Comparison of ENCODE assay signal across 8 mouse cellular contexts in genomic region chr4:143388955-143389702, GRCm38 (mm10). TPM values are rescaled to one million over a fixed set of nuclear protein-coding genes. Genes with fewer than 3 reads are reported as not detected.
DNase-seq lines count a peak whose midpoint lies in the region; ATAC-seq and TF ChIP-seq lines count a peak whose summit lies in the region.

No protein-coding gene starts in this region.

- peak overlapping the region; percentile 57 for H3K9ac ChIP-seq in forebrain, embryonic 13.5 days

- H3K27ac ChIP-seq in forebrain, embryonic 13.5 days: no peak overlapping the region
- no peak overlapping the region for H3K27ac ChIP-seq in small intestine, adult 2 months (ENCODE audit: insufficient read depth, low read depth, low read length)

- TF ChIP-seq POLR2A in small intestine, adult 2 months (IDR thresholded peaks at IDR 0.05; ENCODE audit: low read depth, low read length): no peak

- WGBS in forebrain, embryonic 13.5 days: 10% methylated on average over 36 of the region's 43 CpGs
- 11% methylated on average over 40 of the region's 43 CpGs for WGBS in small intestine, adult 2 months

- H3K27me3 ChIP-seq in E14TG2a.4 (ENCODE audit: insufficient read depth, low read length): peaks cover 9% of the 10 kb centered on the region
- no peaks in the 10 kb centered on the region for H3K27me3 ChIP-seq in forebrain, embryonic 13.5 days
- H3K27me3 ChIP-seq in small intestine, adult 2 months (ENCODE audit: control insufficient read depth, insufficient read depth, low read length): peaks cover 5% of the 10 kb centered on the region; the same call in 1 of the 2 replicates

- H3K4me1 ChIP-seq in E14TG2a.4 (replicated peaks; ENCODE audit: low read depth, low read length): peaks cover 3% of the 10 kb centered on the region
- no peaks in the 10 kb centered on the region for H3K4me1 ChIP-seq in forebrain, embryonic 13.5 days
- no peaks in the 10 kb centered on the region for H3K4me1 ChIP-seq in small intestine, adult 2 months (ENCODE audit: control insufficient read depth, insufficient read depth, insufficient read length, low read length)

- no peaks in the 10 kb centered on the region for H3K36me3 ChIP-seq in E14TG2a.4 (ENCODE audit: insufficient read depth, low read length)
- no peaks in the 10 kb centered on the region for H3K36me3 ChIP-seq in forebrain, embryonic 13.5 days (ENCODE audit: poor library complexity, severe bottlenecking)
- H3K36me3 ChIP-seq in small intestine, adult 2 months (ENCODE audit: control insufficient read depth, insufficient read depth, low read length): no peaks in the 10 kb centered on the region

- no peaks in the 10 kb centered on the region for H3K9me3 ChIP-seq in E14TG2a.4 (ENCODE audit: low read length)
- H3K9me3 ChIP-seq in forebrain, embryonic 13.5 days (replicated peaks): no peaks in the 10 kb centered on the region; the same call in 1 of the 2 replicates

- TF ChIP-seq CTCF in E14TG2a.4 (conservative IDR thresholded peaks at IDR 0.05; ENCODE audit: low read length): no peak
- no peak for TF ChIP-seq CTCF in small intestine, adult 2 months (IDR thresholded peaks at IDR 0.05; ENCODE audit: extremely low read depth, insufficient read length, insufficient replicate concordance, low read depth, low read length)

- H3K4me3 ChIP-seq in E14TG2a.4 (replicated peaks; ENCODE audit: low read length): 0 out of 2 replicates have a peak overlapping the region, but pooled peaks have one; percentile 37
- H3K4me3 ChIP-seq in forebrain, embryonic 13.5 days: peak overlapping the region; percentile 34
- H3K4me3 ChIP-seq in small intestine, adult 2 months (ENCODE audit: low read depth, low read length): peak overlapping the region; percentile 40

- peak; percentile 88 for ATAC-seq in forebrain, embryonic 13.5 days
- peak; percentile 98 for ATAC-seq in megakaryocyte progenitor cell, adult 5-6 weeks (replicated peaks; ENCODE audit: poor library complexity)

- DNase-seq in WW6 (ENCODE audit: low read depth, low spot score): peak; percentile 42
- DNase-seq in heart, postnatal 4 days: peak; percentile 63
- DNase-seq in layer of hippocampus, postnatal 10 days (ENCODE audit: low spot score in 2 of 2): peak; percentile 49 to 61
- no peak for DNase-seq in natural killer cell, adult 2 months (ENCODE audit: low spot score in 2 of 2)

- peak overlapping the region; percentile 58 for H3K4me2 ChIP-seq in forebrain, embryonic 13.5 days

RNA-seq across cellular contexts. Expression of gene Pramel1, which starts 5.1 kb away (rescaled TPM):
- not detected in 2 replicates for polyA plus RNA-seq in forebrain, embryonic 13.5 days (2015; fragmentation: Nextera tagmentation; extraction: Ambion mirVana)
- not detected for total RNA-seq in heart, postnatal 4 days (2021)
- total RNA-seq in layer of hippocampus, postnatal 10 days (2021): under 1 TPM in 1 of 2 experiments, not detected in 1; 0.11 TPM
- not detected in 2 replicates for total RNA-seq in megakaryocyte progenitor cell, adult 5-6 weeks (2015)
- total RNA-seq in megakaryocyte progenitor cell, adult 5-6 weeks (2017): not detected in 2 replicates
- not detected in 2 replicates for polyA plus RNA-seq in small intestine, adult 2 months (2012; rRNA removed)

RNA-seq across cellular contexts. Expression of gene Pramef8, which starts 23.1 kb away (rescaled TPM):
- polyA plus RNA-seq in forebrain, embryonic 13.5 days (2015; fragmentation: Nextera tagmentation; extraction: Ambion mirVana): 24.3 and 24.4 TPM in 2 replicates
- 10 to 100 TPM; 11.7 to 12.1 TPM for total RNA-seq in heart, postnatal 4 days (2021)
- 10 to 100 TPM in 1 of 2 experiments, 1 to 10 TPM in 1; 9.5 to 10.3 TPM for total RNA-seq in layer of hippocampus, postnatal 10 days (2021)
- 7.5 and 10.1 TPM in 2 replicates for total RNA-seq in megakaryocyte progenitor cell, adult 5-6 weeks (2015)
- total RNA-seq in megakaryocyte progenitor cell, adult 5-6 weeks (2017): 7.7 and 10.2 TPM in 2 replicates
- 1.4 and 3.5 TPM in 2 replicates for polyA plus RNA-seq in small intestine, adult 2 months (2012; rRNA removed)

RNA-seq across cellular contexts. Expression of gene Lrrc38, which starts 39.6 kb away (rescaled TPM):
- not detected in 2 replicates for polyA plus RNA-seq in forebrain, embryonic 13.5 days (2015; fragmentation: Nextera tagmentation; extraction: Ambion mirVana)
- under 1 TPM; 0.29 to 0.33 TPM for total RNA-seq in heart, postnatal 4 days (2021)
- 1 to 10 TPM in 1 of 2 experiments, under 1 TPM in 1; 0.78 to 1.0 TPM for total RNA-seq in layer of hippocampus, postnatal 10 days (2021)
- total RNA-seq in megakaryocyte progenitor cell, adult 5-6 weeks (2015): not detected in 2 replicates
- not detected in 2 replicates for total RNA-seq in megakaryocyte progenitor cell, adult 5-6 weeks (2017)
- not detected in 2 replicates for polyA plus RNA-seq in small intestine, adult 2 months (2012; rRNA removed)

Comparison
In these comparisons a context has a peak if more than half of its experiments do, and no peak if none do; other contexts are left out.
1. DNase-seq: peak in WW6 (single experiment), heart, postnatal 4 days (single experiment) and layer of hippocampus, postnatal 10 days (2 of 2); none in natural killer cell, adult 2 months (0 of 2).
2. Peak in every context shown above with its lines, with median percentiles within 50 percentile points of each other: H3K4me3 ChIP-seq.